Mouse (Mus musculus): ENCODE measurements around the gene Uap1.

Gene Uap1

GRCm38 (mm10) chr1:170164913-170165312 is 9.8 kb downstream of the Uap1 start:
- DNase-seq (ENCODE audit: low spot score), result no peak

- no peak for DNase-seq (ENCODE audit: low spot score)
These were observed 10.6 kb downstream of the Uap1 start for GRCm38 (mm10) chr1:170164053-170164614.

GRCm38 (mm10) chr1:170163398-170163943 is 11.3 kb downstream of the Uap1 start:
- DNase-seq (ENCODE audit: low spot score), result no peak

- DNase-seq (ENCODE audit: low spot score), result no peak
These were observed 12.9 kb downstream of the Uap1 start for GRCm38 (mm10) chr1:170161852-170162251.

- DNase-seq (ENCODE audit: low spot score), result no peak
These were observed 14.3 kb downstream of the Uap1 start for GRCm38 (mm10) chr1:170160397-170160938.

- DNase-seq (ENCODE audit: low spot score), result no peak
These were observed 15.1 kb downstream of the Uap1 start for GRCm38 (mm10) chr1:170159707-170160106.

- no peak for DNase-seq (ENCODE audit: low spot score)
These were observed 19.0 kb downstream of the Uap1 start for GRCm38 (mm10) chr1:170155761-170156160.

GRCm38 (mm10) chr1:170155298-170155697 is 19.5 kb downstream of the Uap1 start:
- DNase-seq (ENCODE audit: low spot score), result no peak

- DNase-seq (ENCODE audit: low spot score), result no peak
These were observed 20.8 kb downstream of the Uap1 start for GRCm38 (mm10) chr1:170153986-170154385.

GRCm38 (mm10) chr1:170152552-170152951 is 22.2 kb downstream of the Uap1 start:
- no peak for DNase-seq (ENCODE audit: low spot score)

GRCm38 (mm10) chr1:170150870-170151269 is 23.9 kb downstream of the Uap1 start:
- DNase-seq (ENCODE audit: low spot score), result no peak

- no peak for DNase-seq (ENCODE audit: low spot score)
These were observed 25.0 kb downstream of the Uap1 start for GRCm38 (mm10) chr1:170149756-170150155.

- DNase-seq (ENCODE audit: low spot score), result no peak
These were observed 26.2 kb downstream of the Uap1 start for GRCm38 (mm10) chr1:170148536-170148935.

GRCm38 (mm10) chr1:170147651-170148448 is 26.9 kb downstream of the Uap1 start:
- DNase-seq (ENCODE audit: low spot score), result no peak

- DNase-seq (ENCODE audit: low spot score), result no peak
These were observed 29.2 kb downstream of the Uap1 start for GRCm38 (mm10) chr1:170145606-170146005.

GRCm38 (mm10) chr1:170142256-170142871 is 32.4 kb downstream of the Uap1 start:
- DNase-seq (ENCODE audit: low spot score), result no peak

GRCm38 (mm10) chr1:170141626-170142025 is 33.1 kb downstream of the Uap1 start:
- DNase-seq (ENCODE audit: low spot score), result no peak

GRCm38 (mm10) chr1:170136351-170137009 is 38.3 kb downstream of the Uap1 start:
- peak; percentile 22 for DNase-seq (ENCODE audit: low spot score)

- DNase-seq (ENCODE audit: low spot score), result no peak
These were observed 40.5 kb downstream of the Uap1 start for GRCm38 (mm10) chr1:170134264-170134663.

GRCm38 (mm10) chr1:170130962-170131361 is 43.8 kb downstream of the Uap1 start:
- DNase-seq (ENCODE audit: low spot score), result no peak

GRCm38 (mm10) chr1:170124644-170125043 is 50.1 kb downstream of the Uap1 start:
- no peak for DNase-seq (ENCODE audit: low spot score)

- no peak for DNase-seq (ENCODE audit: low spot score)
These were observed 61.1 kb downstream of the Uap1 start for GRCm38 (mm10) chr1:170113616-170114015.

Measured in ovary, postnatal 10 days (tissue).